Mouse (Mus musculus): ENCODE results near the gene Olfr904. TPM values are rescaled to one million over a fixed set of nuclear protein-coding genes. Genes with fewer than 3 reads are reported as not detected.

Gene Olfr904
- not detected in 2 replicates for polyA plus RNA-seq (2012; rRNA removed)

GRCm38 (mm10) chr9:38462844-38463243, at the start of gene Olfr904:
TSS of gene Olfr904 (plus strand) at chr9:38463144.

GRCm38 (mm10) chr9:38429155-38429554, 33.8 kb upstream of the Olfr904 start, which contains the start of gene Olfr901:
TSS of gene Olfr901 (plus strand) at chr9:38429455.

GRCm38 (mm10) chr9:38447352-38447751, 15.6 kb upstream of the Olfr904 start, which contains the start of gene Olfr902:
TSS of gene Olfr902 (plus strand) at chr9:38447652.

GRCm38 (mm10) chr9:38470807-38471206, 7.9 kb downstream of the Olfr904 start, which contains the start of gene Olfr905:
TSS of gene Olfr905 (plus strand) at chr9:38471107.

GRCm38 (mm10) chr9:38486785-38487184, 23.8 kb downstream of the Olfr904 start, which contains the start of gene Olfr906:
TSS of gene Olfr906 (plus strand) at chr9:38487085.

GRCm38 (mm10) chr9:38495501-38495900, 32.6 kb downstream of the Olfr904 start, which contains the start of gene Olfr907:
TSS of gene Olfr907 (plus strand) at chr9:38495801.

Other genes with a start within 250 kb of the Olfr904 start
- not detected in 2 replicates for gene Olfr894, start 245.1 kb upstream of the Olfr904 start, polyA plus RNA-seq (2012; rRNA removed)
- not detected in 2 replicates for gene Olfr143, start 210.4 kb upstream of the Olfr904 start, polyA plus RNA-seq (2012; rRNA removed)
- not detected in 2 replicates for gene Olfr895, start 195.3 kb upstream of the Olfr904 start, polyA plus RNA-seq (2012; rRNA removed)
- not detected in 2 replicates for gene Olfr896-ps1, start 172.0 kb upstream of the Olfr904 start, polyA plus RNA-seq (2012; rRNA removed)
- gene Olfr25, start 134.1 kb upstream of the Olfr904 start, polyA plus RNA-seq (2012; rRNA removed): not detected in 2 replicates
- gene Olfr898, start 114.7 kb upstream of the Olfr904 start, polyA plus RNA-seq (2012; rRNA removed): not detected in 2 replicates
- not detected in 2 replicates for gene Olfr250, start 96.2 kb upstream of the Olfr904 start, polyA plus RNA-seq (2012; rRNA removed)
- not detected in 2 replicates for gene Olfr251, start 86.1 kb upstream of the Olfr904 start, polyA plus RNA-seq (2012; rRNA removed)
- not detected in 2 replicates for gene Olfr147, start 61.4 kb upstream of the Olfr904 start, polyA plus RNA-seq (2012; rRNA removed)
- gene Olfr901, start 33.7 kb upstream of the Olfr904 start, polyA plus RNA-seq (2012; rRNA removed): not detected in 2 replicates
- gene Olfr902, start 15.5 kb upstream of the Olfr904 start, polyA plus RNA-seq (2012; rRNA removed): not detected in 2 replicates
- not detected in 2 replicates for gene Olfr905, start 8.0 kb downstream of the Olfr904 start, polyA plus RNA-seq (2012; rRNA removed)
- not detected in 2 replicates for gene Olfr906, start 23.9 kb downstream of the Olfr904 start, polyA plus RNA-seq (2012; rRNA removed)
- not detected in 2 replicates for gene Olfr907, start 32.7 kb downstream of the Olfr904 start, polyA plus RNA-seq (2012; rRNA removed)
- not detected in 2 replicates for gene Olfr911-ps1, start 58.4 kb downstream of the Olfr904 start, polyA plus RNA-seq (2012; rRNA removed)
- not detected in 2 replicates for gene Olfr910, start 74.7 kb downstream of the Olfr904 start, polyA plus RNA-seq (2012; rRNA removed)
- gene Olfr912, start 117.0 kb downstream of the Olfr904 start, polyA plus RNA-seq (2012; rRNA removed): not detected in 2 replicates
- gene Olfr913, start 129.6 kb downstream of the Olfr904 start, polyA plus RNA-seq (2012; rRNA removed): not detected in 2 replicates
- not detected in 2 replicates for gene Olfr914, start 142.0 kb downstream of the Olfr904 start, polyA plus RNA-seq (2012; rRNA removed)
- gene Olfr916, start 196.7 kb downstream of the Olfr904 start, polyA plus RNA-seq (2012; rRNA removed): not detected in 2 replicates
- not detected in 2 replicates for gene Olfr917, start 202.7 kb downstream of the Olfr904 start, polyA plus RNA-seq (2012; rRNA removed)
- not detected in 2 replicates for gene Olfr918, start 211.5 kb downstream of the Olfr904 start, polyA plus RNA-seq (2012; rRNA removed)
- not detected in 2 replicates for gene Olfr919, start 240.5 kb downstream of the Olfr904 start, polyA plus RNA-seq (2012; rRNA removed)

Measured in central nervous system, embryonic 14 days (tissue).